Mouse (Mus musculus) forebrain, embryonic 16.5 days (tissue): ENCODE data around the gene Nudt22. TPM values are rescaled to one million over a fixed set of nuclear protein-coding genes. Genes with fewer than 3 reads are reported as not detected.

Source experiments
- ATAC-seq: fragments of 200-750 bp; cut with Nextera tagmentation; 2 replicates; pipeline ENCODE4 v1.8.0; 2017; ENCODE audit warnings: mild to moderate bottlenecking, moderate library complexity
- H3K27ac ChIP-seq: fragments of 300-500 bp; sonication (generic); 2 replicates; pipeline ENCODE4 v1.5.1; 2014; ENCODE audit warnings: low read length, control low read depth
- H3K27me3 ChIP-seq: fragments of 300-500 bp; sonication (generic); replicated peaks from 2 replicates; pipeline ENCODE4 v1.6.1; 2014; ENCODE audit warnings: low read length; ENCODE audit not compliant: control insufficient read depth, insufficient read depth
- H3K36me3 ChIP-seq: fragments of 300-500 bp; sonication (generic); 2 replicates; pipeline ENCODE4 v1.6.1; 2014; ENCODE audit not compliant: control insufficient read depth, insufficient read depth
- H3K4me1 ChIP-seq: fragments of 300-500 bp; sonication (generic); replicated peaks from 2 replicates; pipeline ENCODE4 v1.6.1; 2014; ENCODE audit warnings: low read length; ENCODE audit not compliant: control insufficient read depth, insufficient read depth
- H3K4me2 ChIP-seq: fragments of 300-500 bp; sonication (generic); 2 replicates; pipeline ENCODE4 v1.6.1; 2014; ENCODE audit warnings: mild to moderate bottlenecking, low read length, control low read depth
- H3K4me3 ChIP-seq: fragments of 300-500 bp; sonication (generic); replicated peaks from 2 replicates; pipeline ENCODE4 v1.5.1; 2014; ENCODE audit warnings: mild to moderate bottlenecking, low read length, control low read depth
- H3K9ac ChIP-seq: fragments of 300-500 bp; sonication (generic); replicated peaks from 2 replicates; pipeline ENCODE4 v1.6.1; 2014; ENCODE audit warnings: low read depth, low read length, control low read depth
- H3K9me3 ChIP-seq: fragments of 300-500 bp; sonication (generic); 2 replicates; pipeline ENCODE4 v1.6.1; 2016; ENCODE audit warnings: low read length; ENCODE audit not compliant: control insufficient read depth
- WGBS: fragments of 180-500 bp; shearing (Covaris S2); extraction: QIAGEN DNeasy Blood & Tissue Kit; methylation state at CpG from one replicate; pipeline ENCODE4 v1.1.7; 2014; 5-methylcytosine and 5-hydroxymethylcytosine counted together
- polyA plus RNA-seq: library from polyadenylated mRNA; unstranded; fragments of >200 nt; fragmentation: Nextera tagmentation; extraction: Ambion mirVana; gene quantifications from 2 replicates; pipeline ENCODE4 v1.2.1, GENCODE M21; 2015

Gene Nudt22
- polyA plus RNA-seq, 1 experiment from 2014 or later, result 16.0 TPM

DNA sequence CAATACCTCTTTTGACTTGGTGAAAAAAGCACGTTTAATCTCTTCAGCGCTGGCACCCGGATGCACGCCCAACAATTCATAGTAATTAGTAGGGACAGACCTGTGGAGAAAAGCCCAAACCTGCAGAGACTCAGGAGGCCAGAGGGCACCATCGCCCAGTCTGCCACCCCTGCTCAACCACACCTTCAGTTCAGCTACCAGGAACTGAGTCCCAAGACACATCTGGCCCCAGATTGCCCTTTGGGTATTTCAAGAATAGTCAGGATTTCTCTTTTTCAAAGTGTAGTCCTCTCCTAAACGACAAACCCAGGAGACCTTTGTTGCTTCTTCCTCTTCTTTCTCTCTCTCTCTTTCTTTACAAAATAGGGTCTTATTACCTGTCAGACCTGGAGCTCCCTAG is 5.2 kb downstream of the Nudt22 start:
- no peaks in the 10 kb centered on the region for H3K27me3 ChIP-seq
- H3K4me3 ChIP-seq, result no peak overlapping the region
- no peaks in the 10 kb centered on the region for H3K36me3 ChIP-seq
- H3K27ac ChIP-seq, result no peak overlapping the region
- peaks cover 42% of the 10 kb centered on the region for H3K4me1 ChIP-seq
- WGBS, result 85% methylated on average over 6 of the region's 6 CpGs
- no peak for ATAC-seq
- no peak overlapping the region for H3K9ac ChIP-seq
- no peaks in the 10 kb centered on the region for H3K9me3 ChIP-seq
- H3K4me2 ChIP-seq, result no peak overlapping the region

DNA sequence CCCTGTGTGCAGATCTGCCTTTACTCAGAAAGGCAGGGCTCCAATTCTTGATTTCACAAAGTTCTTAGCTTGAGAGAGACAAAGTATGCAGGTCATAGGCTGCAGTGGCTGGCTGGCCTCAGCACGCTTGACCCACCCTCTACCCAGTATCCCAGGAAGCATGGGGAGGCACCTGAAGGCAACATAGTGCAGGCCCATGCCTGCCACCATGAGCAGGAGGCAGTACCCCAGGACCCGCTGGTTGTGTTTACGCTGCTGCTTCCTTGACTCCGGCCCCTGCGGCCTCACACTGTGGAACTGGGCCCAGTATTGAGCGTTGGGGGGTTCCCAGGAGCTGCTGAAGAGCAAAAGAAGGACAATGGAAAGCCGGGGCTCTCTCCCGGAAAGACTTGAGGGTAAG is 6.7 kb downstream of the Nudt22 start:
- no peaks in the 10 kb centered on the region for H3K9me3 ChIP-seq
- no peak overlapping the region for H3K4me2 ChIP-seq
- no peak overlapping the region for H3K9ac ChIP-seq
- no peak overlapping the region for H3K27ac ChIP-seq
- H3K4me3 ChIP-seq, result no peak overlapping the region
- ATAC-seq, result no peak
- H3K27me3 ChIP-seq, result no peaks in the 10 kb centered on the region
- H3K36me3 ChIP-seq, result no peaks in the 10 kb centered on the region
- 86% methylated on average over 8 of the region's 8 CpGs for WGBS
- peaks cover 32% of the 10 kb centered on the region for H3K4me1 ChIP-seq

DNA sequence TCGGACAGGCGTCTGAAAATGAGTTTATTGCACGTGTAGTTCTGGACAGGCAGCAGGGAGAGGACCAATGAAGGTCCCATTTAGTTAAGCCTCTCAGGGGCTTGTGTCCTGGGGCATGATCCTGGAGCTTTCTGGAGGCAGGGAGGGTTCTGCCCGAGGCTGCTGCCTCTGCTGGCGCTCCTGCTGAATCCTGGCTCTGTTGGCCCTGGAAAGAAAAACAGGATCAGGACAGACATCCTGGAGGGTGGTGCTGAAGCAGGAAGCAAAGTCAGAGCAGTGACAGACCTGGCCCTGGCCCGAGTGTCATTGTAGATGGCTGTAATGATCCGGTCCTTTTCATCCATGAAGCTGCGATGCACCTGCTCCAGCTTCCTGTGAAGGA is 8.0 kb downstream of the Nudt22 start:
- peak overlapping the region; percentile 88 for H3K4me2 ChIP-seq
- ATAC-seq, result 0 out of 2 replicates have a peak, but pooled peaks have one; percentile 0
- WGBS, result under 1% methylated on average over 8 of the region's 8 CpGs

DNA sequence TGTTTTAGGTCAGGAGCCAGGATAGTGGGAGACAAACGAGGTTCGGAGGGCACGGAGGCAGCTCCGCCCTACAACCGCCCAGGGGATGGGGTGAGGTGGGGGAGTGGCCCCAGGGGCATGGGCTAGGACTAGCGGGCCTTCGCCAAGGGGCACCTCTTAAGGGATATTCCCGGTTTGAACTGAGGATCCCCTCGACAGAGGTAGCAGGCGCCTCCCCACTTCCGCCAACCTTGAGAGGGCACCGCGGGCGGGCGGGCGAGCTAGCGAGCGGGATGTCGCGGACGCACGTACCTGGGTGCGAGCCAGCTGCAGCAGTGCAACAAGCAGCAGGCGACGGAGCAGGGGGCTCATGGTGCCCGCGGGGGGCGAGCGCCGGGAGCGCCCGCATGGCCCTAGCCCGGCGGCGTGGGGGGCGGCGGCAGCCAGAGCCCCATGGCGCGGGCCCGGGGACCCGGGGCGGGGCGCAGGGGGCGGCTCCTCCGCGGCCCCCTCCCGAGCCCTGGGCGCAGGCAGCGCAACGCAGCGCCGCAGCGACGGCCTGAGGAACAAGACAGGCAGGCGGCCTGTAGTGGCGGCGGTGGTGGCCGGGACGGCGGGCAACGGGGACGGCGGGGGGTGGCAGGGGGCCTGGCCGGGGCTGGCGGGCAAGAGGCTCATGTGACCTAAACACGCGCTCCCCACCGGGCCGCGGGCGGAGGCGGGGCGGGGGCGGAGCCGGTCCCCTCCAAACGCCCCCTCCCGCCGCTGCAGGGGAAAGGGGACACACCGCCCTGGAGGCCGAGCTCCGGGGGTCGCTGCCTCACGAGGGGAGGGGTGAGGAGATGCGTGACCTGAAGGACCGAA is 8.6 kb downstream of the Nudt22 start, which contains the start of gene Vegfb:
Gene Vegfb (minus strand): TSS at position 591 of the 843 bp plus-strand sequence.
- Histone ChIP-seq H3K4me3 (peak within 1 kb of the TSS; percentile 63), H3K4me1 (peaks cover 24% of the 10 kb centered on the region), H3K9me3 (no peaks in the 10 kb centered on the region), H3K27me3 (no peaks in the 10 kb centered on the region), H3K4me2 (peak within 1 kb of the TSS; percentile 88), H3K9ac (peak within 1 kb of the TSS; percentile 92), H3K27ac (peak within 1 kb of the TSS; percentile 72), H3K36me3 (peaks cover 2% of the 10 kb centered on the region; the same call in 1 of the 2 replicates)
- under 1% methylated on average over 51 of the region's 85 CpGs for WGBS
- ATAC-seq, result peak; percentile 54

More for the DNA sequence above, 8.0 kb downstream of the Nudt22 start:
- Histone ChIP-seq H3K4me3 (peak overlapping the region; percentile 63), H3K27ac (peak overlapping the region; percentile 72; the same call in 1 of the 2 replicates), H3K9ac (peak overlapping the region; percentile 92), H3K4me1 (peaks cover 27% of the 10 kb centered on the region), H3K9me3 (no peaks in the 10 kb centered on the region), H3K27me3 (no peaks in the 10 kb centered on the region), H3K36me3 (peaks cover 2% of the 10 kb centered on the region; the same call in 1 of the 2 replicates)

DNA sequence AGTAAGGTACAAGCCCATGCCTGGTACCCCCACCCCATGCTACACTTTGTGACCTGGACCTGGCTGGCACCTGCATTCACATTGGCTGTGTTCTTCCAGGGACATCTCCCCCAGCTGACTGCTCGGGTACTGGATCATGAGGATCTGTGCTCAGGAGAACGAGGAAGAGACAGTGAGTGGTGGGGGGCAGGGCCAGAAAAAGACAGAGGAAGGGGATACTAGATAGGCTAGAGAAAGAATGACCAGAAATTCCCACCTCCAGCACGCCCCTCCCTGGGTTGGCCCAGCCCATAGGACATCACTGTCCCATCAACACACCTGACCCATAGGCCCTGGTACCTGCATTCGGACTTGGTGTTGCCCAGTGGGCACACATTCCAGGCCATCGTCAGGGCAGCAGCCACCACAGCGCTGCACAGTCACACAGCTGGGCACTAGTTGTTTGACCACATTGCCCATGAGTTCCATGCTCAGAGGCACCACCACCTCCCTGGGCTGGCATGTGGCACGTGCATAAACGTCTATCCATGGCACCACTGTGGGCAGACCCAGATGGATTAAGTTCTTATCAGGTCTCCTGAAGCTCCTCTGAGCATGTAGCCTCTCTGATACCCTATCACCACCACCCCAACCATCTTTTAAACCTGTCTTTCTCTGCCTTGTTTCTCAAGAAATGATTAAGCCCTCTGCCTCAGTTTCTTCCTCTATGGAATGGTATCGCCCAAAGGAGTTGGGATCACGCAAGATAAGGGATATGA is 9.8 kb downstream of the Nudt22 start:
- peak overlapping the region; percentile 88 for H3K4me2 ChIP-seq
- peaks cover 20% of the 10 kb centered on the region for H3K4me1 ChIP-seq
- H3K27me3 ChIP-seq, result no peaks in the 10 kb centered on the region
- H3K9ac ChIP-seq, result peak overlapping the region; percentile 92
- no peak for ATAC-seq
- WGBS, result 75% methylated on average over 10 of the region's 10 CpGs
- H3K36me3 ChIP-seq, result peaks cover 2% of the 10 kb centered on the region; the same call in 1 of the 2 replicates
- H3K9me3 ChIP-seq, result no peaks in the 10 kb centered on the region
- peak overlapping the region; percentile 63 for H3K4me3 ChIP-seq
- H3K27ac ChIP-seq, result no peak overlapping the region; the same call in 1 of the 2 replicates

DNA sequence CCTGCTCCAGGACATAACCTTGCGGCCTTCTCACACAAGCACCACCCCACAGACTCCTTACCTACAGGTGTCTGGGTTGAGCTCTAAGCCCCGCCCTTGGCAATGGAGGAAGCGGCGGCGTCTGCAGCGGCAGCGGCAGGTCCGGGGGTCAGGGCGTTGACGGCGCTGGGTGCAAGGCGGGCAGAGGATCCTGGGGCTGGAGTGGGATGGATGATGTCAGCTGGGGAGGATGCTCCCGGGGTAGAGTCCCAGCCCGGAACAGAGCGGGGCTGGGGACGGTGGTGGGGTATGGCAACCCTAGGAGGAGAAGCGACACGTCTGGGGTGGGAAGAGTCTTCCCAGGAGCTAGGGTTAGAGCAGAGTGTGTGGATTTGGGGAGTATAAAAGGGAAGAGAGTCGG is 10.6 kb downstream of the Nudt22 start:
- no peaks in the 10 kb centered on the region for H3K27me3 ChIP-seq
- peaks cover 2% of the 10 kb centered on the region; the same call in 1 of the 2 replicates for H3K36me3 ChIP-seq
- no peak overlapping the region for H3K4me2 ChIP-seq
- H3K4me3 ChIP-seq, result no peak overlapping the region
- H3K4me1 ChIP-seq, result peaks cover 25% of the 10 kb centered on the region
- H3K27ac ChIP-seq, result no peak overlapping the region
- no peaks in the 10 kb centered on the region for H3K9me3 ChIP-seq
- 83% methylated on average over 18 of the region's 19 CpGs for WGBS
- ATAC-seq, result no peak
- no peak overlapping the region for H3K9ac ChIP-seq

DNA sequence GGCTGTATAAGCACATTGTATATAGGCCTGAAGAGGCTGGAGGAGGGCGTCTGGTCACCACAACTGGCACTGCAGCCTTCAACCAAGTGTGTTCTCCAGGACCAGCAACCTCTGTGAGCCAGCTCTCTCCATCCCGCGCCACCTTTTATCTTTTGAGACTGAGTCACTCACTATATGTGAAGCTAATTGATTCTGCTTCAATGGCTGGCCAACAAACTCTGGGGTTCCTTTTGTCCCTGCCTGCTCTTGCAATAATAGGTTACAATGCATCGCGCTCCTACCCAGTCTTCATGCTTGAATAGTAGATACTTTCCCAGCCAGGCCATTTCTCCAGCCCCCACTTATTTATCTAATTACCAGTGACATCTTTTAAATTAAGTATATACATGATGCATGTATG is 12.3 kb downstream of the Nudt22 start:
- Histone ChIP-seq H3K9ac (no peak overlapping the region), H3K27me3 (no peaks in the 10 kb centered on the region), H3K4me2 (no peak overlapping the region), H3K27ac (no peak overlapping the region), H3K4me3 (no peak overlapping the region), H3K4me1 (peaks cover 35% of the 10 kb centered on the region), H3K36me3 (peaks cover 2% of the 10 kb centered on the region; the same call in 1 of the 2 replicates), H3K9me3 (no peaks in the 10 kb centered on the region)
- WGBS, result 12% methylated on average over 5 of the region's 5 CpGs
- ATAC-seq, result no peak

DNA sequence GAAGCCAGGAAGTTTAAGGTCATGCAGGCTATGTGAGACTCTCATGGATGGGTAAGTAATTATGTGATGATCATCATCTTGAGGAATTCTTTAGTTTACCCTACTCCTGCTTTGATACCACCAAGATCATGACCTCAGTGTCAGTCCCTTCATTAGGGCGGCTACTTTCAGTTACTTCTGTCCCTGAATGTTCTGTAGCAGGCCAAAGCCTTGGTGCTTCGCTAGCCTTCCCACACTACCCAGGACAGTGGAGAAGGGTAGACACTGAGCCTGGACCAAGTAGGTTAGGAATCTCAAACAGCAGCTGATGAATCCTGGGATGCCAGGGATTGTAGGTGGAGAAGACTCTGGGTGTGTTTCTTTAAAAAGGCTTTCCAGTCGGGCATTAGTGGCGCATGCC is 14.5 kb downstream of the Nudt22 start:
- 92% methylated on average over 4 of the region's 4 CpGs for WGBS
- H3K36me3 ChIP-seq, result peaks cover 8% of the 10 kb centered on the region
- H3K4me2 ChIP-seq, result no peak overlapping the region
- peaks cover 42% of the 10 kb centered on the region for H3K4me1 ChIP-seq
- no peaks in the 10 kb centered on the region for H3K27me3 ChIP-seq
- ATAC-seq, result no peak
- no peak overlapping the region for H3K27ac ChIP-seq
- H3K9me3 ChIP-seq, result no peaks in the 10 kb centered on the region
- no peak overlapping the region for H3K9ac ChIP-seq
- no peak overlapping the region for H3K4me3 ChIP-seq
